Mouse (Mus musculus) thymus, adult 2 months (tissue): ENCODE measurements around the gene Pml.

Experiments
- CTCF ChIP-seq: fragments of 200-500 bp; IDR thresholded peaks from 2 replicates; pipeline ENCODE4 v1.5.1; 2012; ENCODE audit warnings: mild to moderate bottlenecking, control low read depth, low read length, moderate library complexity, borderline replicate concordance; ENCODE audit not compliant: control insufficient read depth, poor library complexity, insufficient read depth; ENCODE audit errors: extremely low read depth
- POLR2A ChIP-seq: fragments of 200-500 bp; IDR thresholded peaks from 2 replicates; pipeline ENCODE4 v1.6.1; 2012; ENCODE audit warnings: mild to moderate bottlenecking, low read length, control low read depth, moderate library complexity; ENCODE audit not compliant: control insufficient read depth, poor library complexity, insufficient read depth; ENCODE audit errors: extremely low read depth

GRCm38 (mm10) chr9:58214519-58215180 lies 34.9 kb downstream of the Pml start:
- TF ChIP-seq CTCF (no peak), POLR2A (no peak)
